Mouse (Mus musculus) neural tube, embryonic 14.5 days (tissue): ENCODE data around the gene Smyd5. TPM values are rescaled to one million over a fixed set of nuclear protein-coding genes. Genes with fewer than 3 reads are reported as not detected.
"Not testable (repeated sequence)": the region's sequence is repeated elsewhere in the genome, so short reads cannot be mapped to it uniquely, and the experiment has no call there.

ENCODE experiments used
- ATAC-seq: fragments of 200-750 bp; cut with Nextera tagmentation; 2 replicates; pipeline ENCODE4 v1.8.0; 2017; ENCODE audit warnings: low read depth, mild to moderate bottlenecking, moderate TSS enrichment, moderate library complexity
- H3K27ac ChIP-seq: fragments of 300-500 bp; sonication (generic); 2 replicates; pipeline ENCODE4 v1.5.1; 2014; ENCODE audit warnings: low read depth, mild to moderate bottlenecking, control low read depth, low read length, moderate library complexity, mixed read lengths
- H3K27me3 ChIP-seq: fragments of 300-500 bp; sonication (generic); 2 replicates; pipeline ENCODE4 v1.6.1; 2014; ENCODE audit warnings: low read length; ENCODE audit not compliant: control insufficient read depth, insufficient read depth
- H3K36me3 ChIP-seq: fragments of 300-500 bp; sonication (generic); 2 replicates; pipeline ENCODE4 v1.6.1; 2014; ENCODE audit warnings: low read length, mixed read lengths; ENCODE audit not compliant: control insufficient read depth, insufficient read depth
- H3K4me1 ChIP-seq: fragments of 300-500 bp; sonication (generic); 2 replicates; pipeline ENCODE4 v1.6.1; 2014; ENCODE audit warnings: low read length; ENCODE audit not compliant: control insufficient read depth, insufficient read depth
- H3K4me2 ChIP-seq: fragments of 300-500 bp; sonication (generic); 2 replicates; pipeline ENCODE4 v1.6.1; 2014; ENCODE audit warnings: mild to moderate bottlenecking, low read depth, low read length, control low read depth
- H3K4me3 ChIP-seq: fragments of 300-500 bp; sonication (generic); 2 replicates; pipeline ENCODE4 v1.5.1; 2014; ENCODE audit warnings: low read depth, low read length, control low read depth, mixed read lengths
- H3K9ac ChIP-seq: fragments of 300-500 bp; sonication (generic); replicated peaks from 2 replicates; pipeline ENCODE4 v1.6.1; 2014; ENCODE audit warnings: low read depth, mild to moderate bottlenecking, control low read depth, low read length, mixed read lengths
- H3K9me3 ChIP-seq: fragments of 300-500 bp; sonication (generic); 2 replicates; pipeline ENCODE4 v1.6.1; 2016; ENCODE audit warnings: low read length; ENCODE audit not compliant: control insufficient read depth
- WGBS: fragments of 180-500 bp; shearing (Covaris S2); extraction: QIAGEN DNeasy Blood & Tissue Kit; methylation state at CpG from one replicate; pipeline ENCODE4 v1.1.7; 2014; 5-methylcytosine and 5-hydroxymethylcytosine counted together
- polyA plus RNA-seq: library from polyadenylated mRNA; unstranded; fragments of >200 nt; fragmentation: Nextera tagmentation; extraction: Ambion mirVana; gene quantifications from 2 replicates; pipeline ENCODE4 v1.2.1, GENCODE M21; 2014

Smyd5 gene
- polyA plus RNA-seq, 1 experiment from 2014 or later = 67.0 TPM

DNA sequence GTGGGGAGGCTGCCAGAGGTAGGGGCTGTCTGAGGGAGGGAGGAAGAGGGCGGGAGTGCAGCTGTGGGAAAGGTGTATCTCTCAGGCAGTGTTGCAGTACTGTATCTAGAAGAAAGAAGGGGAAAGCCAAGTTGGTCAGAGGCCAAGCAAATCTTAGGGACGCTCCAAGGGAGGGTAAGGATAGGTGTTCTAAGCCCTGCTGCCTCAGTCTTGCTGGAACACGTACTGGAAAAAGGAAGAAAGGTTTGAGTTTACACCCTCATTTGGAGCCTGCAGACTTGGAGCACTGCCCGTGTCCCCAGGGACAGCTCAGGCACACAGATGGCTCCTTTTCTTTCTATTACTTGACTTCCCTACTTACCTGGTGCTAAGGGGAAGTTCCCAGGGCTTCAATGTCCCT lies 9.4 kb downstream of the Smyd5 start:
- H3K4me2 ChIP-seq = no peak overlapping the region
- no peaks in the 10 kb centered on the region for H3K4me1 ChIP-seq
- peaks cover 30% of the 10 kb centered on the region for H3K36me3 ChIP-seq
- H3K9ac ChIP-seq = no peak overlapping the region
- H3K4me3 ChIP-seq = no peak overlapping the region
- H3K27ac ChIP-seq = no peak overlapping the region
- ATAC-seq = no peak
- no peaks in the 10 kb centered on the region for H3K27me3 ChIP-seq
- 91% methylated on average over 4 of the region's 4 CpGs for WGBS
- no peaks in the 10 kb centered on the region for H3K9me3 ChIP-seq

DNA sequence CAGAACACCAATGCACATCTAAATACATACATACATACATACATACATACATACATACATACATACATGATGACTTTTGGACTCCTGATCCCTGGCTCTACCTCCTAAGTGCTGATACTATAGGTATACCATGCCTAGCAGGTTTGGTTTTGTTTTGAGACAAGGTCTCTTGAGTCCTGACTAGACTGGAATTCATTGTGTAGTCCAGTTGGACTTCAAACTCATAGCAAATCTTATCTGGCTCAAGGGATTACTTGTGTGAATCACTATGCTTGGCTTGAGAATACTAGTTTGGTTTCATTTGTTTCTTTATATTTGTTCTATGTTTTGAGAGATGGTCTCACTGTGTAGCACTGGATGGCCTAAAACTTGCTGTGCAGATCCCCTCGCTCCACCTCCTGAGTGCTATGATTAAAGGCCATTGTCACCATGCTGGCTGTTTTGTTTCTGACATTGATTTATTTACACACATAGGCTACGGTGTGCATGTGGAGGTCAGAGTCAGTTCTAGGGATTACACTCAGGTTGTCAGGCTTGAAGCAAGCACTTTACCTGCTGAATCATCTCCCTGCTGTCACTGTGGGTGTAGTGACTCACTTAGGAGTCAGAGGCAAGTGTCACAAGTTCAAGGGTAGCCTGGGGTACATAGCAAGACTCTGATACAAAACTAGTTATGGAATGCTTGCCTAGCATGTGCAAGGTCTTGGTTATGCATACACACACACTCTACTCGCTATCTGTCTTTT lies 11.9 kb downstream of the Smyd5 start:
- Histone ChIP-seq H3K4me2 (no peak overlapping the region), H3K4me3 (no peak overlapping the region), H3K27me3 (no peaks in the 10 kb centered on the region), H3K4me1 (no peaks in the 10 kb centered on the region), H3K9me3 (no peaks in the 10 kb centered on the region), H3K27ac (no peak overlapping the region), H3K36me3 (peaks cover 26% of the 10 kb centered on the region), H3K9ac (no peak overlapping the region)
- 80% methylated on average over 3 of the region's 3 CpGs for WGBS
- ATAC-seq = no peak

DNA sequence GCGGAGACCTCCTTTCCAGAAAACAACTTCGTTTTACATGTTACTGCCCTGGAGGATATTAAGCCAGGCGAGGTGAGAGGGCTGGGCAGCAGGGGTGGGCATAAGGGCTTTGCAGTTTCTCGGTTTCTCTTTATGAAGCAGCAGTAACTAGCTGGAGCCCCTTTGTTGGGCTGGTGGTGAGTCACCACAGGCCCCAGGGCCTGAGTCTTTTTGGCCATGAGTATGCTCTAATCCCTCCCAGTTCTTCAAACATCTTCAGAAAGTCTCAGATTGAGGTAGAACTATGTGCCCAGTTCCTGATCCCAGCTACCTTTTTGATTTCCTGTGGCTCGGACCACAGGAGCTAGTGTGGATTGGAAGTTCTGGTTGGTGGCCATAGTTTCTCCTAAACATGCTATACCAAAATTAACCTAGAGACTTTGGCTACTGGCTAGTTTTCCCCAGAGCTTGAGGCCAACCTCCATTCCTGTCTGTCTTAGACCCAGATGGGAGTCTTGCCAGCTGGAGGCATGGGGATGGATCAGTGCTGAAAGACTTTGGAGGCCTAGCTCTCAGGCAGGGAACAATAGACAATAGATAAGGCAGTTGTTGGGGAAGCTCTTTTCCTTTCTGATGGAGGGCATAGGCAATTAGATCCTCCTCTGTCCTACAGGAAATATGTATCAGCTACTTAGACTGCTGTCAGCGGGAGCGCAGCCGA lies 12.6 kb downstream of the Smyd5 start:
- Histone ChIP-seq H3K27me3 (no peaks in the 10 kb centered on the region), H3K9me3 (no peaks in the 10 kb centered on the region), H3K27ac (no peak overlapping the region), H3K9ac (no peak overlapping the region), H3K4me1 (no peaks in the 10 kb centered on the region), H3K36me3 (peaks cover 26% of the 10 kb centered on the region), H3K4me2 (no peak overlapping the region), H3K4me3 (no peak overlapping the region)
- no peak for ATAC-seq
- WGBS = 89% methylated on average over 8 of the region's 8 CpGs

DNA sequence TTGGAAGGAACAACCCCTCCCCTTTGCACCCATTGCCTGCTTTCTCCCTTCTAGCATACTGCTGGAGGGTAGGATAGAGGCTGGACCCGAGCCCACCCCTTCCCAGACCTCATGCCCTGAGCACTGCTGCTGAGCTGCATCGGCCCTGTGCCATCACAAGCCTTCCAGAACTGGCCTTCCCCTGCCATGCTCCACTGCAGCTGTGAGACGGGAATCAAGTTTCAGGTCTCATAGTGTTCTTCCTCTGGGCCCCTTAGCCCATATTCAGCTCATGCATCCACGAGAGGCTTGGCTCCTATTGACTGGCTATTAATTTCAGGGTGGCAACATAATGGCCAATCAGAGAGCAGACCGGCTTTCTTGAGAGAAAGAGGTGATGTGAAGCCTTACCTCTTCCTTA lies 13.5 kb downstream of the Smyd5 start:
- Histone ChIP-seq H3K36me3 (peaks cover 18% of the 10 kb centered on the region), H3K4me3 (no peak overlapping the region), H3K9ac (no peak overlapping the region), H3K27me3 (no peaks in the 10 kb centered on the region), H3K9me3 (no peaks in the 10 kb centered on the region), H3K4me2 (no peak overlapping the region), H3K4me1 (no peaks in the 10 kb centered on the region), H3K27ac (no peak overlapping the region)
- no peak for ATAC-seq
- 85% methylated on average over 5 of the region's 5 CpGs for WGBS

DNA sequence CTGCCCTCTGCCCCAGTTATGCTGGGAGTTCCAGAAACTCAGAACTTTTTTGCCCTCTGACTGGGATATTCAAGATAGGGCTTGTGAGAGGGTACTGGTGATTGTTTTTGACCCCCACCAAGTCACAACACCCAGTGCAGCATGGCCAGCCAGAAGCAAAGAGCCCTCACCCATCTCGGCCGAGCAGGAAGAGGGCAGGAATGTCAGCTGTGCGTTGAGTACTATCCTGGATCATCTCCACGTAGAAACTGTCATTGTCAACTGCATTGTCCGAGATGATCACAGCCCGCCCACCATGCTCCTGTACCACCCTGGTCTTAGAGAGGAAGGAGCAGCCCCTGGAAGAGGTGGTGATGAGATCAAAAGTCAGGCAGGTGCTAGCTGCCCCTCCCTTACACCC lies 15.6 kb downstream of the Smyd5 start:
- H3K27ac ChIP-seq = no peak overlapping the region
- H3K4me1 ChIP-seq = 0 out of 2 replicates have a peak, but pooled peaks cover 3% of the 10 kb centered on the region
- no peak overlapping the region for H3K9ac ChIP-seq
- WGBS = 90% methylated on average over 6 of the region's 6 CpGs
- no peak overlapping the region for H3K4me2 ChIP-seq
- no peak for ATAC-seq
- H3K36me3 ChIP-seq = peaks cover 8% of the 10 kb centered on the region; the same call in 1 of the 2 replicates
- H3K4me3 ChIP-seq = no peak overlapping the region
- no peaks in the 10 kb centered on the region for H3K27me3 ChIP-seq
- H3K9me3 ChIP-seq = no peaks in the 10 kb centered on the region

DNA sequence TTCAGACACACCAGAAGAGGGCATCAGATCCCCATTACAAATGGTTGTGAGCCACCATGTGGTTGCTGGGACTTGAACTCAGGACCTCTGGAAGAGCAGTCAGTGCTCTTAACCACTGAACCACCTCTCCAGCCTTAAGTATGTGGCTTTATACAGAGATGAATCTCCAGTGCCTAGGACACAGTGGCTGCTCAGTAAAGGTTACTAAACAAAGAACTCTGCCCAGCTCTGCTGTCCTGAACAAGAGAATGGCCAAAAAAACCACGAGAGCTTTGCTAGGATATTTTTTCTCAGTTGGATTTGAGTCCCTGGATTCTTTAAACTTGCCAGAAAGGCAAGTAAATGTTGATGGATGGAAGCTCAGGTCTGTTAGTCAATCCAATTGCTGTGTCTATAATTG lies 18.4 kb downstream of the Smyd5 start:
- Histone ChIP-seq H3K4me3 (peak overlapping the region; percentile 78; the same call in 1 of the 2 replicates), H3K4me1 (peaks cover 24% of the 10 kb centered on the region), H3K4me2 (peak overlapping the region; percentile 73; the same call in 1 of the 2 replicates)
- H3K27ac ChIP-seq, H3K9ac ChIP-seq, H3K36me3 ChIP-seq, ATAC-seq, H3K9me3 ChIP-seq, H3K27me3 ChIP-seq: not testable (repeated sequence)
- WGBS = 77% methylated on average over 1 of the region's 1 CpGs

DNA sequence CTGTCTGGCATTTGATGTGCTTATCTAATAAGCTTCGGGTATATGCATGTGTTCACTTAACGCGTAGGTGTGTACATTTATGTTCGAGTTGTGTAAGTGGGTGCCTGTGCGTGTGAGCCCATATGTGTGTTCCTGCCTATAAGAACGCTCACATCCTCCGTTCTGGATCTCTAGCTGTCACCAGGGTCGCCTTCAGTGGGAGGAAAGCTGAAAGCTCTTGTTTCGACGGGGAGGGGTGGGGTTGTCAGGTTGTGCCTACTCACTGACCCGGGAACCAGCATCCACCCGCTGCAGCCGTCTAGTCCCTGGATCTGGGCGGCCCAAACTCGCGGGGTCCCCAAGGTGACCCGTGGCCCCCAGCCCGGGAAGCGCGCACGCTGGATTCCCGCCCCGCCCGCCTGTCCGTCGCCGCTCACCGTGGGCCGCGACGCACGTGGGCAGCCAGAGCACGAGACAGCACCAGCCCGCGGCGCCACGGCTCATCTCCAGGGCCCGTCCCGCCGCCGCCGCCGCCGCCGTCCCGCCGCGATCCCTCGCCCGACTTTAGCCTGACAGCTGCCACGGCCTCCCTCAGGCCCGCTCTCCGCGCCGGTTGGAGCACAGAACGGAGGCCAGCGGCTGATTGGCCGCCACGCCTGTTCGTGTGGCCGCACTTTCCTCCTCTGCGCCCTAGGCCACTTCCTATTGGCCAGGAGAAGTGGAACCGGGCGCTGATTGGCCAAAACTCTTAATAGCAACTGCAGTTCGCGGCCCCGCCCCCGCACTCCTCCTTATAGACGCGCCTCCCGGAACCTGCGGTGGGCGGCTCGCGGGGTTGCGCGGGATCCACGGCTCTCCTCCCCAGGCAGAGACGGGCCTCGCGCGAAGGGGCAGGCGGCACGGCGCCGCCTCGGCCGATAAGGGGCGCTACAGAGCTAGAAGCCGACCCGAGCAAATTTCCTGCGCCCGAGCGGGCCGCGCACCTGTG lies 19.2 kb downstream of the Smyd5 start, which contains the start of gene Cct7:
Gene Cct7, plus strand, starts transcription at position 818 of the 967 bp plus-strand sequence.
- peaks cover 30% of the 10 kb centered on the region for H3K4me1 ChIP-seq
- no peaks in the 10 kb centered on the region for H3K9me3 ChIP-seq
- H3K9ac ChIP-seq = peak within 1 kb of the TSS; percentile 86
- ATAC-seq = peak; percentile 94
- 4% methylated on average over 87 of the region's 96 CpGs for WGBS
- no peaks in the 10 kb centered on the region for H3K27me3 ChIP-seq
- peak within 1 kb of the TSS; percentile 73 for H3K4me2 ChIP-seq
- H3K27ac ChIP-seq = peak within 1 kb of the TSS; percentile 88
- no peaks in the 10 kb centered on the region for H3K36me3 ChIP-seq
- H3K4me3 ChIP-seq = peak within 1 kb of the TSS; percentile 78

DNA sequence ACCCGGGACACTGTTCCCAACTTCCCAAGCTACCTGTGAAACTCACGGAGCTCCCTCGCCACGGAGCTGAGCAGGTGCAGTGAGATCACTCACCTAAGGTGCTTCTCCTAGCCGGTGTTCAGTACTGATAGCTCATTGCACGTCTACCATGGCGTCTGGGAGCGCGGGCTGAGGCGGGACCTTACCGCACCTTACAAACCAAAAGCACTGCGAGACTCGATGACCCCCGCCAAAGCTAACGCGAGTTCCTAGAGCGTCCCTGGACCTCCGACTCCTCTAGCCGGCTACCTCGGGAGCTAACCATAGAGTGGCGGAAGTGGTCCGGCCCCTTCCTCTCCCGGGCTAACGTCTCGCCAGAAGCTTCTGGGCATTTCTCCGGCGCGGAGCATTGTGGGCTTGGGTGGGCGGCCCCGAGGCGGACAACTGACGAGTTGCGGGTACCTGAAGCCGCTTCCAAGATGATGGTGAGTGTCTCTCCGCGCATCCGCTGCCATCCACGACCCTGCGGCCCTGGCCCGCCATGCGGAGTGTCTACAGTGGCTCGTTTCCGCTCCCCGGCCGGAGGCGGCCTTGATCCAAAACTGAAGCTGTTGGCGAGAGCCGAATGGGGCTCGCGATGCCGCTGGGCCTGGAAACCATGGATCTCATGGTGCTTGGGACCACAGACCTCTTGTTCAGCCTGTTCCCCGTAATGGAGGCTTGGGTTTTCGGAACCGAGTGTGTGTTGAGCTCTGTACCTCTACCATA lies 20.0 kb downstream of the Smyd5 start, which contains the start of gene Pradc1:
Gene Pradc1, minus strand, starts transcription at position 307 of the 747 bp plus-strand sequence.
- WGBS = under 1% methylated on average over 54 of the region's 54 CpGs
- H3K27ac ChIP-seq = peak within 1 kb of the TSS; percentile 88
- H3K4me2 ChIP-seq = peak within 1 kb of the TSS; percentile 73
- H3K36me3 ChIP-seq = no peaks in the 10 kb centered on the region
- peak within 1 kb of the TSS; percentile 78 for H3K4me3 ChIP-seq
- peaks cover 37% of the 10 kb centered on the region for H3K4me1 ChIP-seq
- ATAC-seq = peak; percentile 93
- H3K9me3 ChIP-seq = no peaks in the 10 kb centered on the region
- H3K9ac ChIP-seq = peak within 1 kb of the TSS; percentile 86
- no peaks in the 10 kb centered on the region for H3K27me3 ChIP-seq
